Mouse (Mus musculus) kidney, adult 2 months (tissue): ENCODE data around the gene Angptl7.

ENCODE experiments used
- CTCF ChIP-seq: fragments of 200-500 bp; conservative IDR thresholded peaks from 2 replicates; pipeline ENCODE4 v1.5.1; 2011; ENCODE audit warnings: low read depth, mild to moderate bottlenecking, control low read depth, low read length, moderate library complexity, mixed read lengths; ENCODE audit not compliant: insufficient read depth, insufficient read length
- POLR2A ChIP-seq: fragments of 200-500 bp; IDR thresholded peaks from one replicate; pipeline ENCODE4 v1.6.1; 2011; ENCODE audit warnings: low read depth, low read length, control low read depth

DNA sequence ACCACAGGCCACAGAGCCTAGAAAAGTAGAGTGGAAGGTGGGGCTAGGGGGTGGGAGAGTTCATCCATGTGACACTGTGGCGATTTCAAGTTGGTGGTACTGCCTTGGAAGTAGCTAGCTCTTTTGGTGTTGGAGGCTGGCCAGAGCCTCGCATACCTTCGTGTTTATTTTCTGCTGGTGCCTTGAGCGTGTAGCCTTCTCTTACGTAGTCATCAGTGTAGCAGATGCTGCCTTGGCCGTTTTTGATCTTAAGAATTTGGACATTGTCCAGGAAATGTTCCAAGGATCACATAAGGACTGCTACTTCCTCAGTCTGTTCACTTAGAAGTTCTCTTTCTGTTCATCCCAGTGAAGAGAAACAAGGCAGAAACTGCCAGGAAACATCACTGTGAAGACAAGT is 9.8 kb downstream of the Angptl7 start:
- TF ChIP-seq POLR2A (no peak), CTCF (no peak)
